Mouse (Mus musculus): ENCODE measurements at regions not wholly inside any gene's neighbourhood (a gene's known extent, or its start where the extent isn't known, plus 50 kb on each side); places are given as distances from the start of the nearest gene placed in this dataset.

GRCm38 (mm10) chr3:66660555-66660954 lies 320.6 kb upstream of the Rsrc1 start:
- WGBS: 48% methylated on average over 5 of the region's 5 CpGs
- Histone ChIP-seq H3K4me1 (ENCODE audit: control insufficient read depth, insufficient read depth, low read length) (no peaks in the 10 kb centered on the region; the same call in 1 of the 2 replicates), H3K27ac (ENCODE audit: control insufficient read depth, insufficient read depth, low read depth, low read length, poor library complexity) (no peak overlapping the region), H3K4me3 (replicated peaks; ENCODE audit: control insufficient read depth, low read depth, low read length) (no peak overlapping the region)
- TF ChIP-seq CTCF (IDR thresholded peaks at IDR 0.05; ENCODE audit: control insufficient read depth, insufficient read depth, low read length) (no peak), POLR2A (IDR thresholded peaks at IDR 0.05; ENCODE audit: borderline replicate concordance, control insufficient read depth, low read depth, low read length) (no peak)

GRCm38 (mm10) chr3:66661826-66662618 lies 319.2 kb upstream of the Rsrc1 start:
- H3K4me3 ChIP-seq (replicated peaks; ENCODE audit: control insufficient read depth, low read depth, low read length): no peak overlapping the region
- no peak for TF ChIP-seq POLR2A (IDR thresholded peaks at IDR 0.05; ENCODE audit: borderline replicate concordance, control insufficient read depth, low read depth, low read length)
- TF ChIP-seq CTCF (IDR thresholded peaks at IDR 0.05; ENCODE audit: control insufficient read depth, insufficient read depth, low read length): no peak
- 77% methylated on average over 8 of the region's 8 CpGs for WGBS

GRCm38 (mm10) chr3:66683589-66684286 lies 297.5 kb upstream of the Rsrc1 start:
- WGBS: 66% methylated on average over 8 of the region's 8 CpGs
- no peaks in the 10 kb centered on the region for H3K4me1 ChIP-seq (ENCODE audit: control insufficient read depth, insufficient read depth, low read length)
- TF ChIP-seq POLR2A (IDR thresholded peaks at IDR 0.05; ENCODE audit: borderline replicate concordance, control insufficient read depth, low read depth, low read length) (no peak), CTCF (IDR thresholded peaks at IDR 0.05; ENCODE audit: control insufficient read depth, insufficient read depth, low read length) (no peak)
- H3K4me3 ChIP-seq (replicated peaks; ENCODE audit: control insufficient read depth, low read depth, low read length): no peak overlapping the region
- H3K27ac ChIP-seq (ENCODE audit: control insufficient read depth, insufficient read depth, low read depth, low read length, poor library complexity): no peak overlapping the region

More at GRCm38 (mm10) chr3:66661826-66662618, 319.2 kb upstream of the Rsrc1 start:
- Histone ChIP-seq H3K27ac (ENCODE audit: control insufficient read depth, insufficient read depth, low read depth, low read length, poor library complexity) (no peak overlapping the region), H3K4me1 (ENCODE audit: control insufficient read depth, insufficient read depth, low read length) (no peaks in the 10 kb centered on the region; the same call in 1 of the 2 replicates)

GRCm38 (mm10) chr3:66684287-66684903 lies 296.8 kb upstream of the Rsrc1 start:
- H3K27ac ChIP-seq (ENCODE audit: control insufficient read depth, insufficient read depth, low read depth, low read length, poor library complexity): no peak overlapping the region
- no peaks in the 10 kb centered on the region for H3K4me1 ChIP-seq (ENCODE audit: control insufficient read depth, insufficient read depth, low read length)
- H3K4me3 ChIP-seq (replicated peaks; ENCODE audit: control insufficient read depth, low read depth, low read length): no peak overlapping the region
- 76% methylated on average over 5 of the region's 5 CpGs for WGBS
- TF ChIP-seq CTCF (IDR thresholded peaks at IDR 0.05; ENCODE audit: control insufficient read depth, insufficient read depth, low read length) (no peak), POLR2A (IDR thresholded peaks at IDR 0.05; ENCODE audit: borderline replicate concordance, control insufficient read depth, low read depth, low read length) (no peak)

GRCm38 (mm10) chr3:66685136-66685535 lies 296.1 kb upstream of the Rsrc1 start:
- Histone ChIP-seq H3K4me3 (replicated peaks; ENCODE audit: control insufficient read depth, low read depth, low read length) (no peak overlapping the region), H3K27ac (ENCODE audit: control insufficient read depth, insufficient read depth, low read depth, low read length, poor library complexity) (no peak overlapping the region), H3K4me1 (ENCODE audit: control insufficient read depth, insufficient read depth, low read length) (no peaks in the 10 kb centered on the region)
- 86% methylated on average over 12 of the region's 12 CpGs for WGBS
- TF ChIP-seq POLR2A (IDR thresholded peaks at IDR 0.05; ENCODE audit: borderline replicate concordance, control insufficient read depth, low read depth, low read length) (no peak), CTCF (IDR thresholded peaks at IDR 0.05; ENCODE audit: control insufficient read depth, insufficient read depth, low read length) (no peak)

- Histone ChIP-seq H3K4me3 (replicated peaks; ENCODE audit: control insufficient read depth, low read depth, low read length) (no peak overlapping the region), H3K27ac (ENCODE audit: control insufficient read depth, insufficient read depth, low read depth, low read length, poor library complexity) (no peak overlapping the region), H3K4me1 (ENCODE audit: control insufficient read depth, insufficient read depth, low read length) (no peaks in the 10 kb centered on the region)
- WGBS: 73% methylated on average over 1 of the region's 1 CpGs
- no peak for TF ChIP-seq CTCF (IDR thresholded peaks at IDR 0.05; ENCODE audit: control insufficient read depth, insufficient read depth, low read length)
- no peak for TF ChIP-seq POLR2A (IDR thresholded peaks at IDR 0.05; ENCODE audit: borderline replicate concordance, control insufficient read depth, low read depth, low read length)
These were observed 294.1 kb upstream of the Rsrc1 start for GRCm38 (mm10) chr3:66687126-66687525.

- TF ChIP-seq POLR2A (IDR thresholded peaks at IDR 0.05; ENCODE audit: borderline replicate concordance, control insufficient read depth, low read depth, low read length) (no peak), CTCF (IDR thresholded peaks at IDR 0.05; ENCODE audit: control insufficient read depth, insufficient read depth, low read length) (no peak)
- H3K27ac ChIP-seq (ENCODE audit: control insufficient read depth, insufficient read depth, low read depth, low read length, poor library complexity): no peak overlapping the region
- H3K4me1 ChIP-seq (ENCODE audit: control insufficient read depth, insufficient read depth, low read length): no peaks in the 10 kb centered on the region
- H3K4me3 ChIP-seq (replicated peaks; ENCODE audit: control insufficient read depth, low read depth, low read length): no peak overlapping the region
- WGBS: 65% methylated on average over 10 of the region's 10 CpGs
These were observed 290.2 kb upstream of the Rsrc1 start for GRCm38 (mm10) chr3:66690906-66691522.

GRCm38 (mm10) chr3:66695125-66695524 lies 286.1 kb upstream of the Rsrc1 start:
- WGBS: 83% methylated on average over 2 of the region's 2 CpGs
- no peak overlapping the region for H3K4me3 ChIP-seq (replicated peaks; ENCODE audit: control insufficient read depth, low read depth, low read length)
- TF ChIP-seq POLR2A (IDR thresholded peaks at IDR 0.05; ENCODE audit: borderline replicate concordance, control insufficient read depth, low read depth, low read length): no peak
- TF ChIP-seq CTCF (IDR thresholded peaks at IDR 0.05; ENCODE audit: control insufficient read depth, insufficient read depth, low read length): no peak
- no peak overlapping the region for H3K27ac ChIP-seq (ENCODE audit: control insufficient read depth, insufficient read depth, low read depth, low read length, poor library complexity)
- no peaks in the 10 kb centered on the region for H3K4me1 ChIP-seq (ENCODE audit: control insufficient read depth, insufficient read depth, low read length)
